Mouse (Mus musculus) midbrain, embryonic 11.5 days (tissue): Measurements from ENCODE around the gene Zkscan17. TPM values are rescaled to one million over a fixed set of nuclear protein-coding genes. Genes with fewer than 3 reads are reported as not detected.

Source experiments
- ATAC-seq: fragments of 200-750 bp; cut with Nextera tagmentation; 2 replicates; pipeline ENCODE4 v1.8.0; 2017; ENCODE audit warnings: moderate TSS enrichment, moderate library complexity; ENCODE audit not compliant: low FRiP score
- DNase-seq: peaks from one replicate; pipeline ENCODE4 v3.0.0; 2015; ENCODE audit warnings: low spot score; ENCODE audit errors: missing footprints
- H3K27ac ChIP-seq: fragments of 300-500 bp; sonication (generic); 2 replicates; pipeline ENCODE4 v1.5.1; 2014; ENCODE audit warnings: low read depth, low read length
- H3K27me3 ChIP-seq: fragments of 300-500 bp; sonication (generic); 2 replicates; pipeline ENCODE4 v1.6.1; 2014; ENCODE audit warnings: mild to moderate bottlenecking, low read length, moderate library complexity, mixed read lengths; ENCODE audit not compliant: control insufficient read depth, insufficient read depth
- H3K36me3 ChIP-seq: fragments of 300-500 bp; sonication (generic); 2 replicates; pipeline ENCODE4 v1.6.1; 2014; ENCODE audit warnings: mild to moderate bottlenecking, low read length, moderate library complexity, mixed read lengths; ENCODE audit not compliant: control insufficient read depth, insufficient read depth
- H3K4me1 ChIP-seq: fragments of 300-500 bp; sonication (generic); 2 replicates; pipeline ENCODE4 v1.6.1; 2014; ENCODE audit warnings: low read length; ENCODE audit not compliant: control insufficient read depth, insufficient read depth
- H3K4me2 ChIP-seq: fragments of 300-500 bp; sonication (generic); 2 replicates; pipeline ENCODE4 v1.6.1; 2014; ENCODE audit warnings: mild to moderate bottlenecking, moderate library complexity
- H3K4me3 ChIP-seq: fragments of 300-500 bp; sonication (generic); 2 replicates; pipeline ENCODE4 v1.5.1; 2014; ENCODE audit warnings: low read depth, low read length
- H3K9ac ChIP-seq: fragments of 300-500 bp; sonication (generic); 2 replicates; pipeline ENCODE4 v1.6.1; 2014; ENCODE audit warnings: low read length
- H3K9me3 ChIP-seq: fragments of 300-500 bp; sonication (generic); 2 replicates; pipeline ENCODE4 v1.6.1; 2016; ENCODE audit warnings: low read length; ENCODE audit not compliant: control insufficient read depth
- WGBS: fragments of 180-500 bp; shearing (Covaris S2); extraction: QIAGEN DNeasy Blood & Tissue Kit; methylation state at CpG from one replicate; pipeline ENCODE4 v1.1.7; 2014; 5-methylcytosine and 5-hydroxymethylcytosine counted together
- polyA plus RNA-seq: library from polyadenylated mRNA; unstranded; fragments of >200 nt; fragmentation: Nextera tagmentation; extraction: Ambion mirVana; gene quantifications from 2 replicates; pipeline ENCODE4 v1.2.1, GENCODE M21; 2014

Gene Zkscan17
- polyA plus RNA-seq, 1 experiment from 2014 or later, result 22.4 TPM

DNA sequence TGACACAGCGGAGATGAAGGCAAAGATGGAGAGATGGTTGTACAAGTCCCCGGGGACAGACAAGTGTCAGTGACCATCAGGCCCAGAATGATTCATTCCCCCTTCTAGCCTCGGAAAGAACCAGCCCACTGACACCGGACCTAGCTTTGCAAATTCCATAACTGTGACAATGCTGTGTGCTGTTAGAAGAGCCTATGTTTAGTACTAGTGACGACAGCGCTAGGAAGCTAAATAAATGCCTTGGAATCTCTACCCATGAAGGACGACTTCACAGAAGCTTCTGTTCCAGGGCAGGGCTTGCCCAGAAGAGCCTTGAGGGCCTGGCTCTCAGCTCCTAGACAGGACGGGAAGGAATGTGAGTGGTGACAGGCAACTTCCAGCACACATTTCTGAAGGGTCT lies 40.3 kb downstream of the Zkscan17 start:
- no peak overlapping the region for H3K27ac ChIP-seq
- H3K4me2 ChIP-seq, result no peak overlapping the region
- H3K9ac ChIP-seq, result no peak overlapping the region
- H3K27me3 ChIP-seq, result no peaks in the 10 kb centered on the region
- H3K9me3 ChIP-seq, result no peaks in the 10 kb centered on the region
- no peak for DNase-seq
- no peak for ATAC-seq
- no peak overlapping the region for H3K4me3 ChIP-seq
- 88% methylated on average over 8 of the region's 8 CpGs for WGBS
- H3K36me3 ChIP-seq, result peaks cover 22% of the 10 kb centered on the region
- H3K4me1 ChIP-seq, result no peaks in the 10 kb centered on the region

DNA sequence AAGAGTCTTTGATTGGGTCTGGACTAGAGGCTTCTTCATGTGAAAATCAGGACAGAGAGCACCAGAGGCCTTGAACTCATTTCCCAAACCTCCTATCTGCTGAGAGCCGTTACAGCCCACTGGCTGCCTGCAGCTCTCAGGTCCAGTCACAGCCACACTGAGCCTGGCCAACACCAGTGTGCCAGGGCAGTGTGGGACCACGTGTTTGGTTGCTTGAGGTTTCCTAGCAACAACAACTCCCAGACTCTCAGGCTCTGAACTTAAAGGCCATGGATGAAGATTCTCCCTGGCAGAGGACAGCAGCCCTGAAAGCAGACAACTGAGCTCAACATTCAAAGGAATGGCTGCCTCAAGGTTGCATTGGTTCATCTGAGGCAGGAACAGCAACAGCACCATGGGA lies 40.9 kb downstream of the Zkscan17 start:
- WGBS, result 60% methylated on average over 2 of the region's 2 CpGs
- H3K9me3 ChIP-seq, result no peaks in the 10 kb centered on the region
- peaks cover 20% of the 10 kb centered on the region for H3K36me3 ChIP-seq

DNA sequence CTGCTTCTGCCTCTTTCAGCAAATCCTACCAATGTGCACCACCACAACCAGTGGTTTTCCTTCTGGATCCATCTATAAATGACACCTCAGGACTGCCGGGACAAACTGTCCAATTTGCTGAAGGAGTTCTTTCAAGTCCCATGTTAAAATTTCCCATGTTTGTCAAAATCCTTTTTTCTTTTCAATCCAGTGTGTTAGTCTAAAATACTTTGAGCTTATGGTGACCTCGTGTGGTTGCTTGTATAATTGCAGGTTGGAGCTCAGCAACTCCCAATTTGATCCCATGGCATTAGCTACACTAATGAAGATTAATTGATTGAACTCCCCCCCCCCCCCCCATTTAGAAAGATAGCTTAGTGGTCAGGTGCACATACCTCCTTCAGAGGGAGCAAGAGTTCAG lies 43.3 kb downstream of the Zkscan17 start:
- 13% methylated on average over 2 of the region's 2 CpGs for WGBS
- no peaks in the 10 kb centered on the region for H3K9me3 ChIP-seq
- no peak for ATAC-seq
- H3K4me2 ChIP-seq, result no peak overlapping the region
- H3K4me3 ChIP-seq, result no peak overlapping the region
- H3K27ac ChIP-seq, result no peak overlapping the region
- no peaks in the 10 kb centered on the region for H3K27me3 ChIP-seq
- peak; percentile 97 for DNase-seq
- peaks cover 20% of the 10 kb centered on the region for H3K36me3 ChIP-seq
- no peak overlapping the region for H3K9ac ChIP-seq
- H3K4me1 ChIP-seq, result no peaks in the 10 kb centered on the region

More for the DNA sequence above, 40.9 kb downstream of the Zkscan17 start:
- H3K4me1 ChIP-seq, result no peaks in the 10 kb centered on the region
- H3K27ac ChIP-seq, result no peak overlapping the region
- H3K27me3 ChIP-seq, result no peaks in the 10 kb centered on the region
- H3K4me2 ChIP-seq, result no peak overlapping the region
- DNase-seq, result no peak
- no peak overlapping the region for H3K4me3 ChIP-seq
- no peak overlapping the region for H3K9ac ChIP-seq
- no peak for ATAC-seq

DNA sequence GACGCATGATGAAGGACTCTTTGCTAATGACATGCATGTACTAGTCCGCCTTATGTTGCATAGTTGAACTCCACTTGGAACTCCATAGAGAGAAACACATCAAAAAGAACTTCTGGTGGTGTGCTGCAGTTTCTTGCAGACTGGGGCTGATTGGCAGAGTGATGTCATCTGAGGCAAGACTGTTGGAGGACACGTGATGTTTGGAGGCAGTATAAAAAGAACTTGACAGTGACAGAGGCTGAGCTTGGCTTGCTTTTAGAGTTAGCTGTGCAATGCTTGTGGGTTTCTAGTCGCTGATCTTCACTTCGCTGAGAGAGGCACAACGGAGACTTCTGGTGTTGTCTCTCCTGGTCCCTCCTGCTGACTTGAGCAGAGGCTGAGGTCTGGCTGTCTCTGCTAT lies 49.3 kb downstream of the Zkscan17 start:
- no peaks in the 10 kb centered on the region for H3K4me1 ChIP-seq
- H3K4me3 ChIP-seq, result no peak overlapping the region
- no peaks in the 10 kb centered on the region for H3K9me3 ChIP-seq
- ATAC-seq (no peak), DNase-seq (no peak)
- no peak overlapping the region for H3K27ac ChIP-seq
- WGBS, result 69% methylated on average over 6 of the region's 6 CpGs
- H3K36me3 ChIP-seq, result no peaks in the 10 kb centered on the region
- H3K4me2 ChIP-seq, result no peak overlapping the region
- no peak overlapping the region for H3K9ac ChIP-seq
- H3K27me3 ChIP-seq, result no peaks in the 10 kb centered on the region

DNA sequence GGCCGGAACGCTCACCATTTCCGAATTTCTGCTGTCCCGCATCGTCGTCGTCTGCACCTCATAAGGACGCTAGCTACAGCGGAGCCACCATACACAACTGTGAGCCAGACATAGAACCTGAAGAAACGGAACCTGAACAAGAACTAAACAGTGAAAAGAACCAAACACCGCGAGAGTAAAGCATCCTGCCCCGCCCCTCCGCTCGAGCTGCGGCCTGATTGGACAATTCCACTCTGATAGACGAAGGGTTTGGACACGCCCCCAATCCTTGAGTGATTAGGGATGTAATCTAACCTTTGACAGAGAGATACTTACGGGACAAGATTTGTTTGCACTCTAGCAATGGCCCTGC lies 54.2 kb downstream of the Zkscan17 start, which contains the start of gene Zfp867:
Gene Zfp867, minus strand, starts transcription at position 149 of the 352 bp plus-strand sequence.
- Histone ChIP-seq H3K9me3 (no peaks in the 10 kb centered on the region), H3K9ac (peak within 1 kb of the TSS; percentile 83), H3K27me3 (no peaks in the 10 kb centered on the region), H3K4me3 (peak within 1 kb of the TSS; percentile 79), H3K27ac (peak within 1 kb of the TSS; percentile 21; the same call in 1 of the 2 replicates), H3K4me2 (peak within 1 kb of the TSS; percentile 64), H3K36me3 (no peaks in the 10 kb centered on the region), H3K4me1 (peaks cover 4% of the 10 kb centered on the region)
- under 1% methylated on average over 19 of the region's 19 CpGs for WGBS
- ATAC-seq (peak; percentile 90), DNase-seq (peak; percentile 99)

DNA sequence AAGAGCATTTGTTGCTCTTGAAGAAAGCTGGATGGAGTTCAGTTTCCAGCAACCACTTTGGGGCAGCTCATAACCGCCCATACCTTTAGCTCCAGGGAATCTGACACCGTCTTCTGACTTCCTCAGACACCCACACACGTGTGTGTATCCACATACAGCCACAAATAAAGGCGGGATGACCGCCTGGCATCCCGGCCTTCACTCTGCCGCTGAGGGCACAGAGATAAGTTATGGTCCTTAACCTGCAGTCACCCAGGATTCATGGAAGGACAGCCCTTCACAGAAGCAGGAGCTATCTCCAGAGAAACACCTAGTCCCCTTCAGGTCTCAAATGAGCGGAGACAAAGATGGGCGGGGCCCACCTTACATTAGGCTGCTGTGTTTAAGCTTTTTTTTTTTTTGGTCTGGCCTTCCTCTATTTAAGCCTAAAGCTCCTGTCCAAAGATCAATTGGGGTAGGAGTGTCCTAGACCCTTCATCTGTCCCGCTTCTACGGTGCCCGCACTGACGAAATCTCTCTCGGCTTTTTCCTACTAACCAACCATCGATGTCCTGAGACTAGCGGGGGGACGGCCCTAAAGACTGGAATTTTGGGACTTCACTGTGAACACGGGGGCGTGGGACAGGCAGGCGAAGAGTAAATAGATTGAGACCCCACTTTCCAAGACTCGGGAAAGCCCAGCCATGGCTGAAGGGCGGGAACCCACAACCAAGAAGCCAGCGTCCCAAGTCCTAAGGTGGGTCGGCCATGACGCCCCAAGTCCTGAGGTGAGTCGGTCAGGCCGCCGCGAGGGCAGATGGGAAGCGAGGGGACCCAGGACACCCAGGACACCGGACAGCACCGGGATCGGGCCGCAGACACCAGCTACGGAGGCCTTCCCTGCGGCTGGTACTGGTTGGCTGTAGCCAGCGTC lies 54.9 kb downstream of the Zkscan17 start:
- Histone ChIP-seq H3K27me3 (no peaks in the 10 kb centered on the region), H3K4me1 (peaks cover 4% of the 10 kb centered on the region)
- WGBS, result 8% methylated on average over 37 of the region's 37 CpGs

DNA sequence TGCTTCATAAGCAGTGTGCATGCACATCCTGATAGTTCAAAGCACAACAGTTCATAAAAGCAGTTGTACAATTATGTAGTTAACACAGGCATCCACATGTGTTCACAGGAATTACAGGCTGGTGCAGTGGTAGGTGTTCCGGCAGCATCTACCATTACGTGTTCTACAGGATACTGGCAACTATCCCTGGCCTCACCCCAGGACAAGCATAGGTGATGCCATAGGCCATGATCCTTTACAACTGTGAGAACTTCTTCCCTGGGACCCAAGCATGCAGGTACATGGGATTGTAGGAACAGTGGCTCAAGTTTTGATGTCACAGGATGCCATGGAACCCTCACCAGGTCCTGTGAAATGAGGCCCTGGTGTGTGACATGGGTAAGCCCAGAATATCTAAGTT lies 66.1 kb downstream of the Zkscan17 start:
- WGBS, result 94% methylated on average over 2 of the region's 2 CpGs
- DNase-seq (no peak), ATAC-seq (no peak)
- H3K4me2 ChIP-seq, result no peak overlapping the region
- no peak overlapping the region for H3K27ac ChIP-seq
- no peak overlapping the region for H3K9ac ChIP-seq
- peaks cover 14% of the 10 kb centered on the region for H3K9me3 ChIP-seq
- no peak overlapping the region for H3K4me3 ChIP-seq
- H3K4me1 ChIP-seq, result no peaks in the 10 kb centered on the region
- peaks cover 25% of the 10 kb centered on the region for H3K36me3 ChIP-seq
- no peaks in the 10 kb centered on the region for H3K27me3 ChIP-seq

More for the DNA sequence above, 54.9 kb downstream of the Zkscan17 start:
- peak overlapping the region; percentile 21; the same call in 1 of the 2 replicates for H3K27ac ChIP-seq
- H3K9me3 ChIP-seq, result no peaks in the 10 kb centered on the region
- DNase-seq, result peak; percentile 90
- no peaks in the 10 kb centered on the region for H3K36me3 ChIP-seq
- peak overlapping the region; percentile 64 for H3K4me2 ChIP-seq
- H3K9ac ChIP-seq, result peak overlapping the region; percentile 83
- peak overlapping the region; percentile 79 for H3K4me3 ChIP-seq
- peak; percentile 87 for ATAC-seq

DNA sequence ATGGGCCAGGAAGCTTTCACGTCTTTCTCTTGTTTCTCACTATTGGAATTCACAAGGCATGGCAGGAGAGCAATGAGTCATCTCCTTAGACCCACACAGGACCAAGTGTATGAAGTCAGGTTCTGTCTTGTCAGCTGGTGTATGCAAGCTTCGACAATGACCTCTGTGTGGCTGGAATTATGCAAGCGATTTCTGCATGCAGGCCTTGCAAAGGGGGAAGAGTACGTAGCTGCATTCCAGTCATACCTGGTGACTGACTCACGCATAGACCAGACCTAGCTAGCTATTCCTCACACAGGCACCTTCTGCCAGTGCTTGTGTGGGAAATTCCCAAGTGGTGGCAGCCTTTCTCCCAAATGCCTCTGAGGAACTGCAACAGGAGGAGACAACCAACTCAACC lies 67.6 kb downstream of the Zkscan17 start:
- H3K4me3 ChIP-seq, result no peak overlapping the region
- no peak for DNase-seq

DNA sequence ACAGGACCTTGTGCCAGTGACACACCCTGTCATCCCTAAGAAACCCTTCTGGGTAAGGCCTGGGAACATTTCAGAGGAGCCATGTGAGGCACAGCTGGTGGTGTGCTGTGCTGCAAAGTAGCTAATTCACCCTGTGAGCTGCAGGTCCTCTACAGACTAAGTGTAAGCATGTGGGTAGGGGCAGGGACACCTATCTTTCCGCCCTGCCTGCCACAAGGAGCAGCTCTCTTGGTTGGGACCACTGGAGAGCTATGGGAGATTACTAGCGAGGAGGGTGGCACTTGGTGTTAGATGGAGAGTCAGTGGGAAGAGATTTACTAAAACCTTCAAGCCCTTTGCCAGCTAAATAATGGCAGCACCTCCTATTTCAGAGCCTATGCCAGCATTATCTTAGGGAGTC lies 69.7 kb downstream of the Zkscan17 start:
- Histone ChIP-seq H3K4me1 (no peaks in the 10 kb centered on the region), H3K9ac (no peak overlapping the region), H3K9me3 (no peaks in the 10 kb centered on the region), H3K27ac (no peak overlapping the region), H3K36me3 (peaks cover 12% of the 10 kb centered on the region), H3K4me2 (no peak overlapping the region), H3K27me3 (no peaks in the 10 kb centered on the region), H3K4me3 (no peak overlapping the region)
- DNase-seq (no peak), ATAC-seq (no peak)
- 83% methylated on average over 2 of the region's 2 CpGs for WGBS

More for the DNA sequence above, 67.6 kb downstream of the Zkscan17 start:
- Histone ChIP-seq H3K36me3 (peaks cover 30% of the 10 kb centered on the region), H3K4me1 (no peaks in the 10 kb centered on the region), H3K4me2 (no peak overlapping the region), H3K27me3 (no peaks in the 10 kb centered on the region), H3K27ac (no peak overlapping the region), H3K9me3 (peaks cover 14% of the 10 kb centered on the region), H3K9ac (no peak overlapping the region)
- no peak for ATAC-seq
- 70% methylated on average over 5 of the region's 5 CpGs for WGBS
